Mouse (Mus musculus) spleen, postnatal 10 days (tissue): ENCODE measurements around the gene Gsc2.

ENCODE experiments used
- DNase-seq, 2 experiments: peaks; one replicate each; pipeline ENCODE4 v3.0.0; 2021 to 2022; ENCODE audit warnings: low spot score in 2 of 2

Gsc2 gene

DNA sequence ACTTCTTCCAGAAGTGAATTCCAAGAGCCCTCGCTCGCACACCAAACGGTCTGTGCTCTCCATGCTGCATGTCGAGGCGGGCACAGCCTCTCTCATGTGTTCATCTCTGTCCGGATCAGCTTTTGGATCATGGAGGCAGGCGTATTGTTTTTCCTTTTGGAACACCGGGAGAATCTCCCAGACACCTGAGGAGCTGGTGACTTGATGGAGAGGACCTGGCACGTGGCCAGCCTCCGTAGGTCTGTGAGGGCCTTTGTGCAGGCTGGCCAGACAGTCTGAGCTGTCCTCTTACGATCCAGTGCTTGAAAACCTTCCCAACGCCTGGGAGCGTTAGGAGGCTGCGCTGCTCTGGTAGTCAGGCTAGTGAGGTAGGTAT is 7.3 kb upstream of the Gsc2 start:
- DNase-seq: peak in 1 of 2 experiments; percentile 46

DNA sequence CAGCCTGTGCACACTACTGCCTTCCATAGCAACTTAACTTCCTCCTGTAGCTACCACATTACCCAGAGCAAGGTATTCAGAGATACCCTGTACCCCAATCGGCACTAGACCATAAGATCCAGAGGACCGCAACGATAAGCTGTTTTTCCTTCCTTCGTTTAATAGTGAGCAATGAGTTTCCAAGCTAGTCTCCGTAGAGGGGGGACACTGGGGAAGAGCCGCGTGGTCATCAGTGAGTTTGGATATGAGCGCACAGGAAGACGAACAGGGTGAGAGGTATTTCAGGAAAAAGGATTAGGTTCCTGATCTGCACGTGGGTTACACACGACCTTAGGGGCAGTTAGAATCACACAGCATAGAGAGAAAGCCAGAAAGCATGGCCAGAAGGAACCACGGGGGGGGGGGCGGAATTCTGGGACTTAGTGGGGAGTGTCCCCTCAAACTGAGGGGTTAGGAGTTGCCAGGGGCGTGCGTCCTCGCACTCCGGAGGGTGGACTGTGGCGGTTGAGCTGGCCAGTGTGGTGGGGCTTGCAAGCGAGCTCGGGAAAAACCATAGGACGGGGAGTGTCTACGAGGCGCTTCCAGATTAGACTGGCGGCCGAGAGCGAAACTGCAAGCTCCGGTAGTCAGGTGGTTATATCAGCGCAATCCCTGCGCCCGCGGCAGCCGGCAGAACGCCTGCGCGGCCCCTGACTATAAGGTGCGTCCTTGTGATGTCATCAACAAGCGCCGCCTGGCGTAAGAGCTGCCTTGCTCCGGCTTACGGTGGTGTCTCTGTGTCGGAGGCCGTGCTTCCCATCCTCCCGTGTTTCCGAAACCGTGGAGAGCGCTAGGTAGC is 6.7 kb upstream of the Gsc2 start:
- DNase-seq: peak; percentile 90 to 97

DNA sequence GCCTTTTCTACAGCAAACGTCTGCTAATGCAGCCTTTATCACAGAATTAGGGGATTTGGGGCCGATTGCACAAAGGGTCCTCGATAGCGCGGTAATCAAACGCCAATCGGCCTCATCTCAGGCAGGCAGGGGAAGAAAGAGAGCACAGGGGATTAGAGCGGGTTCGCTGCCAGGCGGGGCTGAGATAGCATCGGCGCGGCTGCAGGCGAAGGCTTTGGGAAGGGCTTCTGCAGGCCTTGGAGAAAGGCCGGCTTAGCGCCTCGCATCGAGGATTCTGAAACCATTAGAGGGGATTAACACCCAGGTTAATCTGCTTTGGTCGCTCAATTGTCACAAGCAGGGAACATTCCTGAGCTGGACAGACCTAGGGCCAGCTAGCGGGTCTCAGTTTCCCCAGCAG is 5.7 kb upstream of the Gsc2 start:
- DNase-seq: no peak

DNA sequence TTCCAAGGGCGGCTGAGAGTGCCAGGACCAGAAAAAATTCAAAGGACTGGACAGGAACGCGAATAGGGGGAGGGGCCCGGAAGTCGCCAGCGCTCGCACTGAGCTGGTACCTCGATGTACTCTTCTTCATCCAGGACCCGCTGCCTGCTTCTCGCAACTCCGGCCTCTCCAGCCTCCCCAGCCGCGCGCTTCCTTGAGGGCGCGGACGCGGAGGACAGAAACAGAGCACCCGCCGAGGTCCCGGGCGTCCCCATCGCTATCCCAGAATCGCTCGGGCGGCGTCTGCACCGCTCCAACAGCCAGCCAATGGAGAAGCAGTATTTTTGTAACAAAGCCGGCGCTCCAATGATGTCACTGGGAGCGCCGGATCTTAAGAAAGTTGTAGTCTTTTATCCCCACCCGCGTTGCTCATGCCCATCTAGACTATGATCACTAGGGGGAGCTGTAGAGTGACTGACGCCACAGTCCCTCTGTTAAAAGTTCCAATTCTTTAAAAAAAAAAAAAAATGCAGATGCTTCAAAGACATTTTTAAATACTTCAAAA is 3.7 kb downstream of the Gsc2 start, which contains the start of gene Ess2:
Ess2 (minus strand) TSS at position 297 of the 544 bp plus-strand sequence.
- DNase-seq: peak; percentile 76 to 89

DNA sequence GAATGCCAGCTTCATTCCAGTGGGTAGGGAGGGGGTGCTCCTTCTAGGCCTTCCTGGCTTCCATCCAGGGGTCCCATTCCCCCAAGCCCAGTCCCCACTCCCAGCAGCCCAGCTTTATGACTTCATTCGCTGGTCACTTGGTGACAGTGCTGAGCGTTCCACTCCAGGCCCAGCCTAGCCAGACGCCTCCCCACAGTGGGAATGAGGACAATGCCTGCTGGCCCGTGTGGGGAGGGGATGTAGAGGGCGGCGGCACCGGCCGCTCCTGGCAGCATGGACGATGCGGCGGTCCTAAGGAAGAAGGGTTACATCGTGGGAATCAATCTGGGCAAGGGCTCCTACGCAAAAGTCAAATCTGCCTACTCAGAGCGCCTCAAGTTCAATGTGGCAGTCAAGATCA is 16.4 kb downstream of the Gsc2 start, which contains the start of the genes Dgcr2 and Tssk2:
Dgcr2 (minus strand) TSS at position 101 of the 400 bp plus-strand sequence.
Tssk2 (plus strand) TSS at position 176 of the 400 bp plus-strand sequence.
- DNase-seq: no peak

DNA sequence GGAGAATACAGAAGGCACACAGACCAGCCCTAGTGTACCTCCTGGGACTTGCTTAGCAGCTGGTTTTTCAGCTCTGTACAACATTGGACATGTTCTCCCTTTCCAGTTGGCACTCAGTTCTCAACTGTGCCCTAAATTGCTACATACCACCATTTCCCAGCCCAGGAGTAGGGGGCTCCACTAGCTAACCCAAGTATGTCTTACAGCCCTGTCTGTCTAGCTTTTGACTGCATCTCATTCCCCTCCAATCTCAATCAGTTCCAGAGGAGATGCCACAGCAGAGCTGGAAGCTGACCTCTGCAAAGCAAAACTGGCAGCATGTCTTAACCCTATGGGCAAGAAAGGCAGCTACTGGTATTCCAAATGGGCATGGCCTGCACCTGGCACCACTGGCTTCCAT is 18.8 kb downstream of the Gsc2 start:
- no peak for DNase-seq

DNA sequence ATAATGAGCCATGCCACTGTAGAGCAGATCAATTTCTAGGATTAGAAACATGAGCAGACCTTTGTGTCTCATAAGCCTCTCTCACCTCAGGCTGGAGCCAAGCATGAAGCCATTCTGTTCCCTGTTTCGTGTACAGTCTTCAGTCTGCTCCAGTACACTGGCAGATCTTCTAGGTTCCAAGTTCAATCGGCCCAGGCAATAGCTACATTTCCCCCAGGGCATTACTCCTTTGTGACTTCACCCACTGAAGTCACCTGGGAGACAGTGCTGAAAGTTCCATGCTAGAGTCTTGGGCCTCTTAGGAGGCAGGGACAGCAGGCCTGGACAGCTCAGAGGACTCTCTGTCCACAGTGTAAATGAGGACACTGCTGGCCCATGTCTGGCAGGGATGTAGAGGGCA is 20.9 kb downstream of the Gsc2 start, which contains the start of gene Tssk1:
Tssk1 (plus strand) TSS at position 301 of the 400 bp plus-strand sequence.
- DNase-seq: no peak

DNA sequence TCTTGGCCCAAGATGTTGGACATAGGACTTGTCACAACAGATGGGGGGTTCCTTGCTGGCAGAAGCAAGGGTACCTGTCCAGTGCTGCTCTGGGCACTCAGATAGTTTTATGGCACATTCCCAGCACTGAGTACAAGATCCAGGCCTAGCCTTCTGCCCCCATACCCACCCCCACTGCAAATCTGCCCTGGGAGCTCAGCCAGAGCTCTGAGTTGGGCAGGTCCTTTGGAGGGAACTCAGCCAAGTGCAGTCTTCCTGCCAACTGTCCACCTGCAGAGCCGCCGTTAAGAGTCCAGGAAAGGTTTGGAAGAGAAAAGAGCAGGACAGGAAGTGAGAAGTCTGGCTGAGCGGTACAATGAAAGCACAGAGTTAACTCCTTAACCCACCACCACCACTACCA is 22.3 kb downstream of the Gsc2 start:
- no peak for DNase-seq

DNA sequence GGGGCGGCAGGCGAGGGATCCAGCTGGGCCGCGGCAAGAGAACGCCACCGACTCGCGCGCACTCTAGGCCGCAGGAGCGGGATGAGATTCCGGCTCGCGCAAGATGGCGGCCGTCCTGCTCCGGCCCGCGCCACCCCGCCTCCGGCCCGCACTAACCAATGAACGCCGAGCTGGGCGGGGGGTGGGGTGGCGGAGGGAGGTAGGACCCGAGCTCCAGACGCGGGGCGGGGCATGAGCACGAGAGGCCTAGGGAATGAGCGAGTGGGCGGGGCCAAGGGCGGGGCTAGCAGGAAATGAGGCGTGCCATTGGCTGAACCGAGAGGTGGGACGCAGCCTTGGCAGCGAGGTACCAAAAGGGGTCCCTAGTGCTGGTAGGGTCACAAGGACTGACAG is 23.3 kb downstream of the Gsc2 start, which contains the start of gene Gm20518:
Gm20518 (minus strand) TSS at position 105 of the 393 bp plus-strand sequence.
- DNase-seq: peak; percentile 99 to 100

DNA sequence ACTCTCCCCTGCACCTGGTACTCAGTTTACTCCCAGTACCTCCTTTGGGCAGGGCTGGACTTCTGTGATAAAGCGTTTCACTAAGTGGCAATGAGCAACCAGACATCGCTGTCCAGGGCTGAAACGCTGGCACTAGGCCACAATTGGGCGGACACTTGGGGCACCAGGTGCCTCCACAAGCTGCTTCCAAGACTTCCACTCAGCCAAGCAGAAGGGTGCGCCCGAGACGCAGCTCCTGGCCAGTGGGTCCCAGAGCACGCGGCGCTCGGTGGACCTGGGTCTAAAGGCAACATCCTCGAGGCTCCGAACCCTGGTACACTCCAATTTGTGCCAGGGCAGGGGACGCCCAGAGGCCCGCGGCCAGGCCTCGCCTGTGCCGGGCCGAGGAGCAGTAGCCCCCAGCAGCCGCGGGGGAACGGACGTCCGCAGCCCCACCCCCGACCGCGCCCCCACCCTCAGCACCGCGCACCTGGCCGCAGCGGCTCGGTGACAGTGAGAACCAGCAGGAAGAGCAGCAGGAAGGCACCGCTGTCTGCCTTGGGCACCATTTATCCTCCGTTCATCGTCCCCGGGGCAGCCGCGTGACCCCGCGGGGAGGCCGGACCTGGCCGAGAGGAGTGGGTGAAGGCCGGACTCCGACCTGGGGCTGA is 23.8 kb downstream of the Gsc2 start:
- DNase-seq: peak; percentile 78 to 87

DNA sequence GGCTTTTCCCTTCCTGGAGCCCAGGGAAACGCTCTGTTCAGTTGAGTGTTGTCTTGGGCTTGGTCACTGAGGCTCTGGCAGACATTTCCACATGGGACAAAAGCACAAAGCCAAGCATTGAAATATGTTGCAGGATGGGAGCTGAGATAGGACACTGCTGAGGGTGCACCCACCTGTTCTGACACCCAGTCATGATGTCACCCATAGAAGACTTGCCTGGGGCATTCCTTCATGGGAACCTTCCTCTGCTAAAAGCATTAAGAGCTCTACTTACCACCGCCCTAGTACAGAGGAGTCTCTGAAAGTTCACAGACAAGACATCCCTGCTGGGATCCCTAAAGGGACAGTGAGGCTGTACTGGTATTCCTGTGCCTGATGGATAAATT is 24.5 kb downstream of the Gsc2 start:
- no peak for DNase-seq

DNA sequence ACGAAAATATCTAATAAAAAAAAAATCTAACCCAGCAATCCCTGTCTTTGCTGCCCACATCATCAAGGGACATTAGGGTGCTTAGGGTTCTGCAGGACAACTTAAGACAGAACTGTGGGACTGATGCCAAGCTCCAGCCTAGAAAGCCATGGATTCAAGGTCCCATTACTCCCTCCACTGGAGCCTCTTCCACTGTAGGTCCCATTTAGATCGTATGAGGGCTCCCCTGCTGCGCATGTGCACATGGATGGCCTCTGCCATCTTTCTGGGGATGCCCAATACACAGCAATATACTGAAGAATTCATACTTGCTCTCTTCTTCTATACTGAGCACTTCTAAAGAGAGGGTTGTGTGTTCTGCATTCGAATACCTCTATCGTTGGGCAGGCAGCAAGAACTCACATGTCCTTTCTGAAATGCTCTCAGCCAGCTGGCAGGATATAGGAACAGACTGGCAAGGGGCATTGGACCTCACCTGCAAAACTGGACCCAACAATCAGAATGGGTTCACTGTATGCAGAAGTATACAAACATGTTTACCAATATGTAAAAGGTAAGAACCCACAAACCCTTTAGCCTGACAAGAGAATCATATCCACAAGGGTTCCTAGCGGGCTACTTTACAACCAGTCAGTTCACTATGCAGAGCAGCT is 25.0 kb downstream of the Gsc2 start:
- DNase-seq: no peak

DNA sequence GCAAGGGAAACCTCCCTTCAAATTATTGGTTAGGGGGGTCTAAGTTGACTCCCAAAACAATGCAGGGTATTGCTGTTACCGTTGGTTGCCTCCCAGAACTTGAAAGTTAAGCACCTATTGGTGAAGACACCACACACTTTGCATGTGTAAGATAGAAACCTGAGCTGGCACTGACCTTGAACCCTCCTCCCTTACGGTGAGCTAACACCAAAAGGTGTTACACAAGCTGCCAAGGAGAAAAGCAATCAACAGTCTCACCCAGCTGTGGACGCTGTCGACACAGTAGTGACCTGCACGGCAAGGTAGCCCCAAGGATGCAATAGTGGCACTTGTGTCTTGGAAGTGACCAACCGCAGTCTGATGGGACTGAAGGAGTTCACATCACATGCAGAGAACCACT is 30.7 kb downstream of the Gsc2 start:
- no peak for DNase-seq

DNA sequence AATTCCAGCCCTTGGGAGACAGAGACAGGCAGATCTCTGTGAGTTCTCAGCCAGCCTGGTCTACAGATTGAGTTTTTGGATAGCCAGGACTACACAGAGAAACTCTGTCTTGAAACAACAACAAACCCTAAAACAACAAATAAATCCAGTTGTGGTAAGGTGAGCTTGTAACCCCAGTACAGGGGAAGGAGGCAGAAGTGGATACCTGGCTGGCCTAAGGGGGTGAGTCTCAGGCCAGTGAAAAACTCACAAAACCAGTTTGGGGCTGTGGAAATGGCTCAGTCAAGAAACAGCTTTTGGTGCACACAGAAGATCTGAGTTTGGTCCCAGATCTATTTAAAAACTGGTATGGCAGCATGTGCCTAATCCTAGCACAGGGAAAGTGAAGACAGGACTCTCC is 32.7 kb downstream of the Gsc2 start:
- no peak for DNase-seq

DNA sequence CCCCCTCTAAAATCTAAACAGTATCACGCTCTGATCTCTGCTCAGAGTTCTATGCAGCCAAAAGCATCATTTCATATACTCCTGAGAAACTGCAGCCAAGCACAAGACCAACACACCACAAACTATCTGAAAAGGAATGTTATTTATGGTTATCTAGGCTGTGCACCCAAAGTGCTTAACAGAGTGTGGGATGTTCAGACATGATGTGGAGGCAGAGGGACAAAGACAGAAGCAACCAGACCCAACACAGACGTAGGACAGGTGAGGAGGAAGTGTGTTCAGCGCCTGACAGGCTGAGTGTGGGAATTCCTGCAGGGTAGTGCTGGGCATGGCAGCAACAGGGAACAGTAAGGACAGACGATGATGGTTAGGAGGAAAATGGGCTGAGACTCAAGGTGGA is 35.3 kb downstream of the Gsc2 start:
- no peak for DNase-seq

DNA sequence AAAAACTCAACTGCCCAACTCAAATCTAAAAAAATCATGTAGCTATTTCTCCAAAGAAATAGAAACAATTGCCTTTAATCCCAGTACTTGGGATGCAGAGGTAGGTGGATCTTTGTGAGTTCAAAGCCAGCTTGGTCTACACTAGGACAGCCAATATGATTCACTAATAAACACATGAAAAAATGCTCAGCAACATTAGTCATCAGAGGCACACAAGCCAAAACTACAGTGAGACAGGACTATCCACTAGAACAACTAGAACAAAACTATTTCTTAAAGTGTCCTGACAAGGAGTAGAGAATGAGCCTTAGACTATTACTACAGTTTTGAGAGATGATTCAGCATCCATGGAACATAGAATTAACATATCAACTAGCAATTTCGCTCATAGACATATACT is 38.8 kb downstream of the Gsc2 start:
- no peak for DNase-seq

DNA sequence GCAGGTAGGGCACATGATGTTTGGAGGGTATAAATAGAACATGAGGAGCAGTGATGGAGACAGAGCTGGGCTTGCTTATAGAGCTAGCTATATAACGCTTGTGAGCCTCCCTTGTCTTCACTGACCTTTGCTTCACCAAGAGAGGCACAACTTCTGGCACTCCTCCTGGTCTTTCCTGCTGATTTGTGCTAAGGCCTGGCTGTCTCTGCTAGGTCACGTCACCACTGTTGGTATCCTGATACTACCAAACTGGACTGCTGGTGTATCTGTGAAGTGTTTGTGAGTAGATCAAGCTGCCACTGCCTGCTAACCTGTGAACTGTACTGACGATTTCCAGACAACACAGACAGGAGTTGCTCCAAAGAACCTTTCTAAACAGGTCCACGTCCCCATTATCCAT is 39.7 kb downstream of the Gsc2 start:
- DNase-seq: no peak

DNA sequence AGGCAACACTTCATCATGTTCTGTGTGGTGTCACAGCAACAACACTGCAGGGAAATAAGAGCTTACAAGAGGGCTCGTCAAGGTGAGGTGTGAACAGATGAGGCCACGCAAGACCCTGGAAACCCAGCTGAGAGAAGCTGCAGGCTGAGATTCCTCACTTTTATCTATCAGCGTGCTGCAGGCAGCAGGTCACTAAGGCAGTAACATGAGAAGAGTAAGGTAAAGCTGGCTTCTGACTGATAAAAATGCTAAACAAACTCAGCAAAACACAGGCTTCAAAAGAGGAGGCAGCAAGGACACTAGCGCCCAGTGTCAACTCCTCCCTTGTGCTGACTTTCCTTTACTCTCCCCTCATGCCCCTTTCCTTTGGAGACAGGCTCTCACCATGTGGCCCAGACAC is 41.9 kb downstream of the Gsc2 start:
- no peak for DNase-seq

DNA sequence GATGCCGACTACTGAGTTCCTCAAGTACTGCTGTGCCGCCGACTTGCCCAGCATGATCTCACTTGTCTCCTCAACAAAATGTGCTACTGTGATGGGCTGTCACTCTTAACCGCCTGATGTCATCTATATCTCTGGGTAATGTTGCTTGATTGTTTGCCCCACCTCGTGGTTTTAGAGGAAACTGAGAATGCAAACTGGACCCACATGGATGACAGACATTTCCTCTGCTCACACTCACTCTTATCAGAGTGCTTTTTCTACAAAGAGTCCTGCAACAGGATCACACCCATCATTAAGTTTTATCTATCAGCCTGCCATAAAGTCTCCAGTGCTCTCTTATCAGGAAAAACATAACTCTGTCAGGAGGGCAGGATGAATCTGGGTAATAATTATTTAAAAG is 43.6 kb downstream of the Gsc2 start:
- no peak for DNase-seq

DNA sequence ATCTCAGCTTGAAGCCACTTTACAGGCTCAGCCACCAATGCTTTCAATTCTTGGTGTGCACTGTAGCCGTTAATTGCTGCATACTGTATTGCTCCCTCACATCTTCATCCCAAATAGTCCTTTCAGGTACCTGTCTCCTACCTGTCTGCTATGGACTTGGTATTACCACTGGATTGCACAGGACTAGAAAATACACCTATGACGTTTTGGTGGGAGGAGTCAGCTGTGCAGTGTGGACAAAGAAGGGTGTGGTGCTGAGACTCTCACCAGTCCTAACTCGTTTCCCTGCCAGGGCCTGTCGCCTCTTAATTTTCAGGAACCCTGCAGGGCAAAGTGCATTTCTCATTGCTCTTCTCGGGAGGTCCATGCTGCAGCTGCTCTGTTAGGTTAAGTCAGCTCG is 49.1 kb downstream of the Gsc2 start:
- no peak for DNase-seq

DNA sequence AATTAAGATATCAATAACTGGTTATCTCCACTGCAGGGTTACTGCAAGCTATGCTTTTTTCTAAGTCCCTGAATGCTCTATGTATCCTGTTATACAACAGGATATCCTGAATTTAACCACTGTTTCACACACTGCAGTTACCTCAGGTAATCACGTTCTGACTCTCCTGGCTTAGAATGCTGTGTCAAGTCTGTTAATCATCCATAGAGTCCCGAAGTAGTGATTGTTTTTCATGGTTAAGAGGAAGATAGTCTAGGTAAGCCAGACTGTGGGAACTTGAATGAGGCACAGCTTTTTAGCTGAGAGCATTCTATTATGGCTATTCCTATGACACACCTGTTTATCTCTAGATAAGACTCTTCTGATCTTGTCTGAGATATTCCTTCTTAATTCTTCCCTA is 49.6 kb downstream of the Gsc2 start:
- DNase-seq: no peak
